Mouse (Mus musculus): ENCODE measurements around the gene Kifc5b. TPM values are rescaled to one million over a fixed set of nuclear protein-coding genes. Genes with fewer than 3 reads are reported as not detected.

Gene Kifc5b
- polyA plus RNA-seq, 1 experiment from 2014 or later, result 0.94 TPM

DNA sequence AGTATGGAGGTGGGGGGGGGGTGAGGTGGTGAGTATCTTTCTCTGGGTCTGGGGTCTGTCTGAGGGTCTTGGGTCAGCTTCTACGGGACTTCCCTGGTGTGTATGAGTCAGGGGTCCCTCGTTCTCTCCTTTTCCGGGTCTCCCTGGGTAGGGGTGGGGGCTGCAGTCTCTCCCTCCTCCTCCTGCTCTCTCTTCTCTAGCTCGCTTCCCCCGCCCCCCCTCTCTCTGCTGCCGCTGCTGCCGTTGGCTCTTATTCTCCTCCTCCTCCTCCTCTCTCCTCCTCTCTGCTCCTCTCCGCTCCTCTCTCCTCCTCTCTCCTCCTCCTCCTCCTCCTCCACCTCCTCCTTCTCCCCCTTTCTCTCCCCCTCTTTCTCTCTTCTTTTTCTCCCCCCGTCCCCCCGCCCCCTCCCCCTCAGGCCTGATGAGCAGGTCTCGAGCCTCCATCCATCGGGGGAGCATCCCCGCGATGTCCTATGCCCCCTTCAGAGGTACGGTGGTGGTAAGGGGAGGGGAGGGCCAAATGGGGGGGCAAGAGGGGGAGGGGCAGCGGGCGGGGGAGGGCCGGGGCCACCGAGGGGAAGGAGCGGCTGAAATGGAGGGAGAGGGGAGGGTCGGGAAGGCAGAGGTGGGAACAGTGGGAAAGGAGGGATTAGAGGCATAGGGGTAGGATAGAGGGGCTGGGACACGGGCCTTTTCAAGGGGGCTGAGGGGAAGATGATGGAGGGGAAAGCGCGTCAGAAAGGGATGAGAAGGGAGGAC lies 24.3 kb downstream of the Kifc5b start, which contains the start of gene Syngap1:
Gene Syngap1, plus strand, starts transcription at position 223 of the 759 bp plus-strand sequence.
- Histone ChIP-seq H3K27ac (ENCODE audit: low read depth, low read length) (peak within 1 kb of the TSS; percentile 92), H3K4me3 (ENCODE audit: low read depth, low read length) (peak within 1 kb of the TSS; percentile 61), H3K4me1 (replicated peaks; ENCODE audit: control insufficient read depth, insufficient read depth, low read length) (no peaks in the 10 kb centered on the region), H3K9ac (ENCODE audit: low read depth, low read length) (no peak within 1 kb of the TSS), H3K4me2 (replicated peaks; ENCODE audit: low read depth) (peak within 1 kb of the TSS; percentile 93), H3K27me3 (replicated peaks; ENCODE audit: control insufficient read depth, insufficient read depth, low read length) (no peaks in the 10 kb centered on the region), H3K36me3 (ENCODE audit: control insufficient read depth, insufficient read depth) (peaks cover 11% of the 10 kb centered on the region; the same call in 1 of the 2 replicates), H3K9me3 (ENCODE audit: control insufficient read depth) (no peaks in the 10 kb centered on the region)
- WGBS, result 7% methylated on average over 18 of the region's 24 CpGs
- TF ChIP-seq CTCF (IDR thresholded peaks at IDR 0.05; ENCODE audit: low read depth), result no peak
- ATAC-seq, result no peak

DNA sequence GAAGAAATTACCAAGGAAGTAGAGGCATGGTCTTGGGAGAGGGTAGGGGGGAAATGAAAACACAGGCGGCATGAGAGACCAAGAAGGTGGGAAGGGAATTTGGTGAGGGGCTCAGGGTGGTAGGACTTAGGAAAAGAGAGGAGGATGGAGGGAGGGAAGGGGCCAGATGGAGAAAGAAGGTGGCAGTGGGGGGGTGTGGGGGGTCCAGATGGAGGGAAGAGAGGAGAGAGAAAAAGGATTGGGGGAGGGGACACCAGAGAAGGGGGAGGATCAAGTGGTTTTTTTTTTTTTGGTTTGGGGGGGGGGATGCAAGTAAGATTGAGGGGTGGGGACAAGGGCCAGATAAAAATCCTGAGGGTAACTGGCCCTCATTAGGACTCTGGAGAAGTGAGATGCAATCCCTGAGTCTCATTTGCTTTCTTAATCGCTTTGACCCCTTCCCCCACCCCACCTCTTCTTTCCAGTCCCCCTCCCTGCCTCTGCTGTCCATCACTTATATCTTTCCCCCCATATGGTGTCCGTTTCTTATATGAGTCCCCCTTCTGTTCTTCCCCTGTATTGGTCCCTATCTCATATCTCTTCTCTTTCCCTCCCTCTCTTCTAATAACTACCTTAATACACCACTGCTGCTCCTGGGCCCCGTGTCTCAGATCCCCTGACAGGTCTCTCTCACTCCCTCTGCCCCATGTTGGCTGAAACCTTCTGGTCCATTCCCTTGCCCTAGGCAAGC lies 25.1 kb downstream of the Kifc5b start:
- Histone ChIP-seq H3K4me3 (ENCODE audit: low read depth, low read length) (peak overlapping the region; percentile 36; the same call in 1 of the 2 replicates), H3K9ac (ENCODE audit: low read depth, low read length) (no peak overlapping the region), H3K4me1 (replicated peaks; ENCODE audit: control insufficient read depth, insufficient read depth, low read length) (no peaks in the 10 kb centered on the region), H3K27me3 (replicated peaks; ENCODE audit: control insufficient read depth, insufficient read depth, low read length) (no peaks in the 10 kb centered on the region), H3K4me2 (replicated peaks; ENCODE audit: low read depth) (peak overlapping the region; percentile 57), H3K36me3 (ENCODE audit: control insufficient read depth, insufficient read depth) (0 out of 2 replicates have a peak, but pooled peaks cover 3% of the 10 kb centered on the region), H3K27ac (ENCODE audit: low read depth, low read length) (no peak overlapping the region), H3K9me3 (ENCODE audit: control insufficient read depth) (no peaks in the 10 kb centered on the region)
- no peak for ATAC-seq
- WGBS, result 31% methylated on average over 4 of the region's 4 CpGs
- TF ChIP-seq CTCF (IDR thresholded peaks at IDR 0.05; ENCODE audit: low read depth), result no peak

GRCm38 (mm10) chr17:26945824-26946495 lies 29.1 kb downstream of the Kifc5b start:
- ATAC-seq, result no peak
- no peaks in the 10 kb centered on the region for H3K27me3 ChIP-seq (replicated peaks; ENCODE audit: control insufficient read depth, insufficient read depth, low read length)
- H3K4me2 ChIP-seq (replicated peaks; ENCODE audit: low read depth), result peak overlapping the region; percentile 68
- no peaks in the 10 kb centered on the region for H3K36me3 ChIP-seq (ENCODE audit: control insufficient read depth, insufficient read depth)
- H3K4me1 ChIP-seq (replicated peaks; ENCODE audit: control insufficient read depth, insufficient read depth, low read length), result peaks cover 3% of the 10 kb centered on the region; the same call in 1 of the 2 replicates
- peak overlapping the region; percentile 34 for H3K4me3 ChIP-seq (ENCODE audit: low read depth, low read length)
- 53% methylated on average over 13 of the region's 13 CpGs for WGBS
- H3K9ac ChIP-seq (ENCODE audit: low read depth, low read length), result peak overlapping the region; percentile 40
- TF ChIP-seq CTCF (IDR thresholded peaks at IDR 0.05; ENCODE audit: low read depth), result no peak
- no peaks in the 10 kb centered on the region for H3K9me3 ChIP-seq (ENCODE audit: control insufficient read depth)
- no peak overlapping the region for H3K27ac ChIP-seq (ENCODE audit: low read depth, low read length)

DNA sequence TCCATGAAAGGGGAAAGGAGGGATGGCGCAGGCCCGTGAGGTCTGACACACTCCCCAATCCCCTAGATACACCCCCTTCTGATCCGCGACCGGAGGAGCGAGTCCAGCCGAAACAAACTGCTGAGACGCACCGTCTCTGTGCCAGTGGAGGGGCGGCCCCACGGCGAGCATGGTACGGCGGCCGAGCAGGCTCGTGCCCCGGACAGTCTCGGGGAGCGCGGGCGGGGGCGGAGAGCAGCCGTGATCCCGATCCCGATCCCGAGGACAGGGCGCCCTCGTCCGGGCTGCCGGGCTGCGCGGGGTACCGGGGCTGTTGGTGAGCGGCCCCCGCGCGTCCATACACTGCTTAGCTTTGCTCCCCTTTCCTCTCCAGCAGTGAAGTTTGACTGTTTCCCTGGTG lies 29.7 kb downstream of the Kifc5b start:
- 5% methylated on average over 36 of the region's 37 CpGs for WGBS
- Histone ChIP-seq H3K9ac (ENCODE audit: low read depth, low read length) (peak overlapping the region; percentile 40), H3K4me3 (ENCODE audit: low read depth, low read length) (peak overlapping the region; percentile 34), H3K27ac (ENCODE audit: low read depth, low read length) (no peak overlapping the region), H3K36me3 (ENCODE audit: control insufficient read depth, insufficient read depth) (no peaks in the 10 kb centered on the region), H3K27me3 (replicated peaks; ENCODE audit: control insufficient read depth, insufficient read depth, low read length) (no peaks in the 10 kb centered on the region), H3K9me3 (ENCODE audit: control insufficient read depth) (no peaks in the 10 kb centered on the region), H3K4me1 (replicated peaks; ENCODE audit: control insufficient read depth, insufficient read depth, low read length) (peaks cover 3% of the 10 kb centered on the region; the same call in 1 of the 2 replicates), H3K4me2 (replicated peaks; ENCODE audit: low read depth) (peak overlapping the region; percentile 68)
- peak; percentile 25 for ATAC-seq
- TF ChIP-seq CTCF (IDR thresholded peaks at IDR 0.05; ENCODE audit: low read depth), result peak; percentile 60

- H3K4me3 ChIP-seq (ENCODE audit: low read depth, low read length), result no peak overlapping the region
- ATAC-seq, result no peak
- H3K9ac ChIP-seq (ENCODE audit: low read depth, low read length), result no peak overlapping the region
- no peak overlapping the region for H3K27ac ChIP-seq (ENCODE audit: low read depth, low read length)
- no peaks in the 10 kb centered on the region for H3K9me3 ChIP-seq (ENCODE audit: control insufficient read depth)
- peak overlapping the region; percentile 68 for H3K4me2 ChIP-seq (replicated peaks; ENCODE audit: low read depth)
- WGBS, result 84% methylated on average over 12 of the region's 12 CpGs
- no peaks in the 10 kb centered on the region for H3K36me3 ChIP-seq (ENCODE audit: control insufficient read depth, insufficient read depth)
- TF ChIP-seq CTCF (IDR thresholded peaks at IDR 0.05; ENCODE audit: low read depth), result no peak
- H3K27me3 ChIP-seq (replicated peaks; ENCODE audit: control insufficient read depth, insufficient read depth, low read length), result no peaks in the 10 kb centered on the region
- H3K4me1 ChIP-seq (replicated peaks; ENCODE audit: control insufficient read depth, insufficient read depth, low read length), result peaks cover 3% of the 10 kb centered on the region; the same call in 1 of the 2 replicates
These were observed 30.6 kb downstream of the Kifc5b start for GRCm38 (mm10) chr17:26947231-26948100.
